Mouse (Mus musculus) adrenal gland, adult 18-20 months (tissue): ENCODE results near the gene Kif1b. TPM values are rescaled to one million over a fixed set of nuclear protein-coding genes. Genes with fewer than 3 reads are reported as not detected.
A peak's percentile ranks its signal among the peaks of the same experiment; 100 is the strongest.

Experiments used
- DNase-seq, 2 experiments: peaks; one replicate each; pipeline ENCODE4 v3.0.0; 2021 to 2022; ENCODE audit warnings: low spot score in 2 of 2
- total RNA-seq, 2 experiments: library from RNA; stranded (reverse); gene quantifications; 1 replicate in 1 of 2; 2 replicates in 1 of 2; pipeline ENCODE4 v1.2.3; 2021

Gene Kif1b
- total RNA-seq, 2 experiments from 2014 or later: 108 to 138 TPM

DNA sequence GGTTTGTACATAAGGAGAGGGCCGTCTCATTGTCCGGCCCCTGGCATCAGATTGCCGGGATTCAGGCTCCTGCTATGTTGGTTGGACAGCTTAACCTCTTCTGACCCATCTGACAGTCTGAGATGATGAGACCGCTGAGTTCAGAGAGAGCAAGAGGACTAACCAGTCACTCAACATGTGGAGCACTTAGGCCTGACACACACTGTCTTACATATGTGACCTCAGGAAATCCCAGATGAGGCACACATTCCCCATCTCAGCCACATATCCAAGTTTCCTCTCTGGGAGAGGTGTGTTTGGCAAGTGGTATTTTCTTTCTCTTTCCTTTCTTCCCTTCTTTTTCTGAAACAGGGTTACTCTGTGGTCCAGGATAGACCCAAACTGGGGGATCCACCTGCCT, 162.3 kb downstream of the Kif1b start:
- no peak for DNase-seq

DNA sequence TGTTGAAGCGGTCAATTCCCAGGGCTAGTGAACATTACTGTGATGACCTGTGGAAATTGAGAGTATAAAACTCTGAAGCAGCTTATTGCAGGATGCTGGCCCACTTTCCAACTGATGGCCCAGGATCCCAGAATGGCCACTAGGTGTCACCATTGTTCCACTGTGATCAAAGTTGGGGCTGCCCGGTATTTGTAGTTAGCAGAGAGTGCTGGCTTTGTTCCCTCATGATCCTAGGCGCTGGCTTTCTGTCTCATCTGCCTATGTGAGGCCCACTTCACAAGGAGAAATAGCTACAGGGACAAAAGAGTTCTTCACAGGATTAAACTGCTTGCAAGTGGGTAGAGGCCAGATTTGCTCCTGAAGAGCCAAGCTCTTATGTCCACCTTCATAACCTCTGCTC, 163.0 kb downstream of the Kif1b start:
- peak; percentile 77 to 85 for DNase-seq

DNA sequence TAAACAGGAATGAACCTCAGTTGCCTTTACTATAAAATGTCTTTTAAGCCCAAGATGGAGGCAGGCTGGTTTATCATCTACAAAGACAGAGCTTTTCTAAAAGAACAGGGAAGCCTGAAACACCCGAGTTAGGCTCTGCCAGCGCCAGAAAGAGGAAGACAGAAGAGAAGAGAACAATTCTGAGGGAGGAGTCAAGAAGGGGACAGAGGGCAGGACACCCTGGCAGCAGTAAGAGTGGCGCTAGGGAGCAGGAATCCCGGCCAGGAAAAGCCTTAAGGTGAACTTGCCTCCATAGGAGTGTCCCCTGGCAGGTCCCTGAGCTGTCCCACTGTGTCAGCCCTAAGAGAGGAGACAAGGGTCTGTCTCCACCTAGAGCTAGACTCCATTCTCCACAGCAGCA, 163.9 kb downstream of the Kif1b start:
- DNase-seq: no peak

DNA sequence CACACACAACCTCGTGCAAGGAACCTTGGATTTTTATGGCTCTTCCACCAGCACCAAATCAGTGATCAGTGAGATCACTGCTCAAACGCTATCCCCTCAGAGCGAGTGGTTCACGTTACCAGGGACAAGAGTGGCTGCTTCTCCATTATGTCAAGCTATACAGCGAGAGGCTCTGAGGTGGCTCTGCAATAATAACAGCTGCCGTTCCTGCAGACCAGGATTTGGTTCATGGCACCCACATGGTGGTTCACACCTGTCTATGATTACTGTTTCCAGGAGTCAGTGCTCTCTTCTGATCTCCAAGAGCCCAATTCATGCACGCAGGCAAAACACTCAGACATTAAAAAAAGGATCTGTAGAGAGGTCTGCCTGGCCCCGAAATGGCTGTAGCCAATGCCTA, 169.0 kb downstream of the Kif1b start:
- DNase-seq: no peak

DNA sequence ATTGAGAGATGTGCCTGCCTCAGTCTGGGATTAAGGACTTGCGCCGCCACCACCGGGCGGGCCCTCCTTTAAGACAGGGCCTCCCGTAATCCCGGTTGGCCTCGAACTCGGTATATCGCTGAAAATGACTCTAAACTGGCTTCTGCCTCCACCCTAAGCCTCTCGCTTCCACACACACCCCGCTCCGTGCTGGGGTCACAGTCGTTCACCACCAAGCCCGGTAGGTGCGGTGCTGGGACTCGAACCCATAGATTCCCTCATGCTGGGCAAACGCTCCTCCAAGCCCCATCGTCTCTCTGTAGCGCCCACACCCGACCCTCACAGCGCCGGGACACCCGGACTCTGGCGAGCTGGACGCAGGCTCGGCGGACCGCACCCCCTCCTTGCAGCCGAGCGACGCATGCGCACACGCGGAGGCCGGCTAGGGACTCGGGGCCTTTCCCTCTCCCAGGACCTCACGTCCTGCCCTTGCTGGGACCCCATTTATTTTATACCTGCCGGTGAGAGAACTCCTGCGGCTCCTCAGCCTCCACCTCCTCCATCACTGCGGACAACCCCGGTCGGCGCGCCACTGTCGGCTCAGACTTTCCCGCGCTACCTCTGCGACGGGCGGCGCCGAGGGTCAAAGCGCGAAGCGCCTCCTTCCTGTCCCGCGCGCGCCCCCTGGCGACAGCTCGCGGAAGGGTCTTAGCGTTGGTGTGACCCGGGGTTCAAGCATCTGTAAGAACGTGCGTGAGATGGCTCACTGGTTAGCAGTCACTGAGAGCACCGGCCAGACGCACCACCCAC, 170.3 kb downstream of the Kif1b start, which contains the start of gene Cenps:
Gene Cenps, minus strand, starts transcription at position 648 of the 789 bp plus-strand sequence.
- peak; percentile 91 to 93 for DNase-seq

DNA sequence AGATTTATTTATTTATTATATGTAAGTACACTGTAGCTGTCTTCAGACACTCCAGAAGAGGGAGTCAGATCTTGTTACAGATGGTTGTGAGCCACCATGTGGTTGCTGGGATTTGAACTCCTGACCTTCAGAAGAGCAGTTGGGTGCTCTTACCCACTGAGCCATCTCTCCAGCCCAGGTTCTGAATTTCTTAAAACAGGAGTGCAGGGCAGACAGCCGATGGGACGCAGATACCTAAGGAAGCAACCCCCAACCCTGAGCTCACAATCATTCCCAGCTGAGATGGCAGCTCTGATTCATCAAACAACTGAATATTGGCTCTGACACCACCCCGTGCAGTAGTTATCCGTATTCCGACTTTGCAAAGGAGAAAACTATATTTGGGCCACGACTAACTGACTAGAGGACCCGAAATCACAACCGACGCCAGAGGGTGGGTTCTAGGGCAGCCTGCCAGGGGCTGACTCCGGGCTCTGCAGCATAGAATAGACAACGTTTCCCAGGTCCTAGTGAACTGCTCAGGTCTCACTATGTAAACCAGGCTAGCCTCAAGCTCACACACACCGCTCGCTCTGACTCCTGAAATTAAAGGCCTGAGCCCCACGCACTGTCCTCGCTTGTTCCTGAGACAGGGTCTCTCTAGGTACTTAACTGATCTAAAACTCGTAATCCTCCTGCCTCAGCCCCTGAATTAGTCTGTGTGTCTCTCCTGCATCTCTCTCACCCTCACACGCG, 171.2 kb downstream of the Kif1b start:
- DNase-seq: no peak

- no peak for DNase-seq
Observed at GRCm38 (mm10) chr4:149133395-149133794, 174.1 kb downstream of the Kif1b start.

DNA sequence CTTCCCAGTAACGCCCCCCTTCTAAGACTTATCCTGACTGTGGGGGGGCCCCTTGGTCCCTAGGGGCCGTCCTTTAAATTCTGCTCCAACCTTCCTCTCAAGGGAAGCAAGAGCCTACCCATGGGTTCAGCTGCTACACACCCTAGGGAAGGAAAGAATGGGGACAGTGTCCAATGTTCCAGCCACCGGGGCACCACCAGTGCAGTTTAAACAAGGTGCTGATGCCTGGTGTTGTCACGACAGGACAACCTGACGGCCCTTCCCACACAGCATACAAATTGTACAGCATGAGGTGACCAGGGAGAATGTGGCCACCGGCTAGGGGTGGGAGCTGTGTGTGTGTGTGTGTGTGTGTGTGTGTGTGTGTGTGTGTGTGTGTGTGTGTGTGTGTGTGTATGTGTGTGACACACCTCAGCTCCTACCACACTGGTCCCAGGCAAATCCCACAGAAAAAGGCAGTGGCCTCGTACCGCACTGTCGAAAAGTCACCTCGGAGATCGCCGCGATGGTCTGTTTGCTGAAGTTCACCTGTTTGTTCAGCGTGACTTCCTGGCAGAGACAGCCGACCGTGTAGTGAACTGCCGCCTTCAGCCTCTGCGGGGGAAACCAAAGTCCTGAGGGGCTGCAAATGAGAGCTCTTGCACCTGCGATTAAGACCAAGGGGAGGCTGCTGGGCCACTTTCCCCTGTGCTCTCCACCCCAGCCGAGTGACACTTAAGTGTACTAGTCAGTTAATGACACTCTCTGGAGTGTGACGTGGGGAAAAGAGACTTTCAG, 175.5 kb downstream of the Kif1b start:
- no peak for DNase-seq

DNA sequence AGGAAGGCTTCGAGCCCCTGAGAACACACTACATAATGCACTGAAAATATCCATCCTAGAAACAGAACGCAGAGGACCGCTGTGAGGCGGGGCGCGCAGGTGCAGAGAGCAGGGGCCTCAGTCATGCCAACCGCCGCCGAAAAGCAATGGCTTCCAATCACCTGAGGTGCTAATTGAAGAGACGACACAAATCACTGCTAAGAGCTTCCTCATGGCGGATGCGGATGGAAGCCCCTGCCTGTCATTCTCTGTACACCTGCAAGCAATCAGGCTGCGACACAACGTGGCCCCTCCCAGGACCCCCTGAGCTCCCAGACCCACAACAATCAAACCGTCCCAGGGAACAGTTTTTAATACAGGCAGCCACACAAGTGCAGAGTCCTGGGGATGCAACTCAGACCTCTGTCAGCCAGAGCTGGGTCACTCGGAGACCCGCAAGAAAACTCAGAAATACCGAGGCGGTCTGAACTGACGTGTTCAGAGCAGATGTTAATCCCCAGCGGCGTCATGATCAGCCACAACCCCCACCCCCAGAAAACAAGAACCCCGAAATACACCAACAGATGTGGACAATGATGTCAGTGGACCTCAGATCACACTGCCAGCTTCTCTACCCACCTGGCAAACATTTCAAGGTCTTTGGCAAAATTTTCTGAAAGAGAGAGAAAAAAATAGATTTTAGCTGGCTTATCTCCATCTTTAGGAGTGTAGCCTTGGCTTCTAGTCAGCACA, 176.3 kb downstream of the Kif1b start:
- no peak for DNase-seq

- DNase-seq: no peak
Observed at GRCm38 (mm10) chr4:149128467-149128866, 179.0 kb downstream of the Kif1b start.

- no peak for DNase-seq
Observed at GRCm38 (mm10) chr4:149126663-149127062, 180.8 kb downstream of the Kif1b start, which contains the start of gene Cort. Gene Cort (minus strand): TSS chr4:149126763.

Other genes with a start within 250 kb of the Kif1b start
- 10 to 100 TPM; 64.7 to 66.8 TPM for gene Pex14, start 207.8 kb downstream of the Kif1b start, total RNA-seq
- gene Dffa, start 203.5 kb downstream of the Kif1b start, total RNA-seq: 10 to 100 TPM; 22.1 to 23.5 TPM
- gene Cort, start 180.9 kb downstream of the Kif1b start, total RNA-seq: 1 to 10 TPM in 1 of 2 experiments, under 1 TPM in 1; 0.80 to 1.5 TPM
- gene Cenps, start 170.1 kb downstream of the Kif1b start, total RNA-seq: 10 to 100 TPM in 1 of 2 experiments, 1 to 10 TPM in 1; 9.9 to 10.2 TPM
- gene Pgd, start 140.9 kb downstream of the Kif1b start, total RNA-seq: 100 to 1,000 TPM; 330 to 533 TPM
- 10 to 100 TPM; 59.8 to 71.3 TPM for gene Ube4b, start 119.1 kb upstream of the Kif1b start, total RNA-seq
- gene Rbp7, start 147.3 kb upstream of the Kif1b start, total RNA-seq: 10 to 100 TPM; 18.0 to 66.4 TPM
- gene Tmem274, start 169.7 kb upstream of the Kif1b start, total RNA-seq: not detected
- gene Nmnat1, start 177.5 kb upstream of the Kif1b start, total RNA-seq: 10 to 100 TPM; 17.8 to 19.9 TPM
- 10 to 100 TPM; 24.7 to 36.0 TPM for gene Lzic, start 177.5 kb upstream of the Kif1b start, total RNA-seq
- 10 to 100 TPM; 16.2 to 25.1 TPM for gene Ctnnbip1, start 210.5 kb upstream of the Kif1b start, total RNA-seq